Mouse (Mus musculus): ENCODE results near the gene Gipc1.

The Gipc1 gene

DNA sequence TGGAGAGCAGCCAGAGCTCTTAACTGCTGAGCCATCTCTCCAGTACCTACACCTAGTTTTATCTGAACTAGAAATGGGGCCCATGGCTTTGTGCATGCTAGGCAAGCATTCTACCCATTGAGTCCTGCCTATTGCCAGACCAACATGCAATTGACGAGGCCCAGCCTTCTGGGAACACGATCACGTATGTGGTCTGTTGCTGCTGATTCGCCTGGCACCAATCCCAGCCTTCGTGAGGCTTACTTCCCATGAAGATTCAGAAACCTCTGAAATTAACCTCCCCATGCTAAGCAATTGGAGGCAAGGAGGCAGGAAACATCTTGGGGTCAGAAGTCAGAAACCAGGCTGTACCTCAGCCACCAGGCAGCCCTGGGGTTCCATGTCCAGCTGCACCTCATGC lies 28.1 kb downstream of the Gipc1 start:
- DNase-seq (ENCODE audit: low read depth) = no peak

DNA sequence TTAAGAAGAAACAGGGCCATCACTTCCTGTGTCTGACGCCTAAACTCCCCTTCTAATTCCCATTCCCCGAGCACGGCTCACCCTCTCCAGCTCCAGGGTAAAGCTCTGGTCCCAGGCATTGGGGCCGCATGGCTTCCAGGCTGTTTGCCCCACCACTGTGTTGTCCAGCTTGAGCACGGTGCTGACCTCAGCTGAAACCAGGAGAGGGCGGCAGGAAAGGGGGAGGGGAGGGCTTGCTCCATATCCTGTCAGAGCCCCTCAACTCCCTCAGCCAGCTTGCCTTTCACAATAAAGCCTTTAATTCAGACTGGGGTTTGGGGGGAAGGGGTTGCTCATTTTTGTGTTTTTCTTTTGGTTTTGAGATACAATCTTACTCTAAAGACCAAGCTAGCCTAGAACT lies 28.6 kb downstream of the Gipc1 start:
- no peak for DNase-seq (ENCODE audit: low read depth)

DNA sequence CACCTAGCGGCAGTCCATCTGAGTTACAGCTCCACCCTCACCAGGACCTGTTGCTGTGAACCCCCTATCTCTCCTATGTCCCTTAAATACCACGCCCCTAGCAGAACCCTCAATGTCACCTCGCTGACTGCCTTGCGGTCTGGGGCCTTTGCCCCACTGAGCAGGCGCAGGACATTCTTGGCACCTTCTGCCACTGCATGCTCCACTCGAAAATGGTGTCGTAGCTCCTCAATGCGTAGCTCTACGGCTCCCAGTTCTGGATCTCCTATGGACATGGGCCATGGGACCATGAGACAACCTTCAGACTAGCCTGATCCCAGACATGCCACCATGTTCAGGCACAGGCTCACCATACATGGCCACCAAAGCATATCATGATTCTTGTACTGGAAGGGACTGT lies 32.0 kb downstream of the Gipc1 start:
- DNase-seq (ENCODE audit: low read depth) = no peak

GRCm38 (mm10) chr8:83689264-83689663 lies 36.8 kb downstream of the Gipc1 start:
- DNase-seq (ENCODE audit: low read depth) = no peak

DNA sequence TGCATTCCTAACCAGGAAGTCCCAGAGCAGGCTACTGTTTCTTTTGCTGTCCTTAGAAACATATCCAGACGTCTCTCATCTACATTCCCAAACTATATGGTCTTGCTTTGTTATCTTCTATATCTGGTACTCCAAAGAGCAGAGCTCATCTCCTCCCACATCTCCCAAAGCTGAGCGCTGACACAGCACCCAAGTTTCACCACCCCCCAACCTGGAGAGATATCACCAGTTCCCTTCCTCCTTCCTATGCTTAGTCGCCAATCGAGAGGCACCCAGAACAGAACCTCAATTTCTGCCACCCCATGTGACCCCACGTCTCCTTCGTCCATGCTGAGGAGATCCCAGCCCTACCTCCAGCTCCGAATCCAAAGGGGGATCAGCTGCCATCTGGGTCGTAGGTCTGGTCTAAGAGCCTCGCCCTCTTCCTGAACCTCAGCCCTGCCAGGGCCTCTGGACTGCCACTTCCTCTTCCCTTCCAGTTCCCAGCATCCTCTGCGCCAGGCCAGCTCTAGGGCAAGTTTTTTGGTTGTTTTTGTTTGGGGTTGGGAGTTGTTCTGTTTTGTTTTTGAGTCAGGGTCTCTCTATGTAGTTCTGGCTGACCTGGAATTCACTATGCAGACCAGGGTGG lies 41.2 kb downstream of the Gipc1 start:
- no peak for DNase-seq (ENCODE audit: low read depth)

DNA sequence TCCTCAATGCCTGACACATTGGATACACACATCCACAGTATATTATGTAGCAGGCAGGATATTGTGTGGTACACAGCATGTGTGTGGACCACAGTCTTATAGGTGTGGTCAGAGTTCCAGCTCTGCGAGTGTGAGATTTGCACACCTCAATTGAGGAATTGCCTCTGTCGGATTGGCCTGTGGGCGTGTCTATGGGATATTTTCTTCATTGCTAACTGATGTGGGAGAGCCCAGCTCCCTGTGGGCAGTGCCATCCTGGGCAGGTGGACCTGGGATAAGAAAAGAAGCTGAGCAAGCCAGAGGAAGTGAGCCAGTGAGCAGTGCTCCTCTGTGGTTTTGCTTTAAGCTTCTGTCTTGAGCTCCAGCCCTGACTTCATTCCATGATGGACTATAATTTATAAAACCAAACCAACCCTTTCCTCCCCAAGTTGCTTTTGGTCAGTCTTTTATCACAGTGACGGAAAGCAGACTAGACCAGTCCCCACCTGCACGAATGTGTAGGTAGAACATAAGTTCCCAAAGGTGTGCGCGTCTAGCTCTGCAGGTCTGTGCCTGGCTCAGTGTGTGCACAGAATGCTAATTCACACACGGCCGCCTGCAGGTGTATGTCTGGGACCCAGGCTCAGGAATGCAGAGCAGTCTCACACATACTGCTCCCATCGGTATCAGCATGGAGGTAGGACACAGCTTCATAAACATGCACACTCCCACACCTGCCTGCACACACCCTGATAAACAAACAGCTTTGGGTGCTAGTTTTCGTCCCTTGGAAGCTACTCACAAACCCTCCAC lies 42.1 kb downstream of the Gipc1 start:
- DNase-seq (ENCODE audit: low read depth) = no peak

DNA sequence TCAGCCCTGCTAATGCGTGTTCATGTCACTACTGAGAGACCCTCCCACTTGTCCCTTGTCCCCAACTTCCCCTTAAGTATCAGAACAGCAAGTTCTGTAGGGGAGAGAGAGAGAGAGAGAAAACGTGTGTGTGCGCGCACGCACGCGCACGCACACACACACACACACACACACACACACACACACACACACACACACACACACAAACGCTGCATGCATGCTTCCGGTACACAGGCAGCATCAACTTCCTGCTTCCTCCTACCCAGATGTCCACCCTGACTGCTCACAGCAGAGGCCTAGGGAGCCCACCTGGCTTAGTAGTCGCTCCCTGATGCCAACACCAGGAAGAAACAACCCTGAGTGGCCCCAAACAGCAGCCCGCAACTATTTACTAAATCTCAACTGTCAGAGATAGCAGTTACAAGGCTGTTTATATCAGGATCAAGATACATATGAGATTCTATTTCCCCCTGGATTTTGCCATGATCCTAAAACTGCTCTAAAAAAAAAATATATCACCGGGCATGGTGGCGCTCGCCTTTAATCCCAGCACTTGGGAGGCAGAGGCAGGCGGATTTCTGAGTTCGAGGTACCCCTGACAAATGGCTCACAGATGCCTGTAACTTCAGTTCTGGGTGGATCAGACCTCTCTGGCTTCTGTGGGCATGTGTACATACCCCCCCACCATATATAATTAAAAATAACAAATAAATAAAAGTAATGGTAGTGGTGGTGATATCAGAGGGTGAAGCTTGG lies 43.1 kb downstream of the Gipc1 start:
- DNase-seq (ENCODE audit: low read depth) = no peak

DNA sequence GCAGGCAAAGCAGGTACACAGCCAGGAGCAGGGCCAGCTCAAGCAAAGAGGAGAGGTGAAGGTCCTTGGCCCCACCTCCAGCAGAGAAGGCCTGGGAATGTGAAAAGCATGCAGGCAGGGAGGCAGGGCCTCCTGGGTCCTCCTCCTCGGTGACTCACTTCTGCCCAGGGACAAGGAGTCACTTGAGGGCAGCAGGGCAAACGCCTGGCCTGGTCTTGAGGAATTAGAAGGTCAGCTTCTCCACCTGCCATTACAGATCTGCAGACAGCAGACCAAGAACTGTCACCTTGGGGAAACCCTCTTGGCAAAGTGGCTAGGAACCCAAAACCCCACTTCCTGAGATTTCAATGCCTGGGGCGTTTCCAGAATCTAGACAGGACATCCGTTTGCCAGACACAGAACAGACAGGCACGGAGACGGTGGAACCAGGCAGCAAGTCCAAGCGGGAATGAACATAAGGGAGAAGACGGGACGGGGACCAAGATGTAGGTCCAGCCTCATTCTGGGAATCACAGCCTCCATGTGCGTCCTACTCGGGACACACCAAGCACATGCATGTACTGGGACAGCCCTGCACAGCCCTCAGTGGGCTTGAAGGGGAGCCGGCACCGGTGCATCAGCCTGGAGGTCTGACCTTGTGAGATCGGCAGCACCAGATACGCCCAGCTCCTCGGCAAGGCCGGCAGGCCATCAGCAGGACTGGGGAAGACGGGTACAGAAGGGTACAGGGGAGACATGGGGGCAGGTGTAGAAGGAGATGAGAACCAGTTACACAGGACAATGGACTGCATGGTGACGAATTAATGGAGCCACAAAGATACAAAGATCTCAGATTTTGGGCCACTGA lies 45.1 kb downstream of the Gipc1 start:
- peak; percentile 54 for DNase-seq (ENCODE audit: low read depth)

DNA sequence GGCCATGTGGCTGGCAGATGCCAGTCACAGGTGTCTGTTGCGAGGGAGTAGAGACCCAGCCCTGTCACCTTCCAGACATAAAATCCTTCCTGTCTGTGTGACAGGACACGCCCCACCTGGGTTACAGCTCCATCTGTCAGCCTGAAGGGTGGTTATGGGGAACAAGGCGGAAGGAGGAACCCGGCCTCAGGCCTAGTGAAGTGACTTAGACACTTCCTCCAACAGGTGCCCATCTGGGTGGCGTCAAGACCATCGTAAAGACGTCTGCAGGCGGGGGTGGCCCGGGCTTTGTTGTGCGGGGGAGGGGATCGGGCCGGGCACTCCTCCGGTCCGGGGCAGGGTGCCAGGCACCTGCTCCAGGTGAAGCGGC lies 45.8 kb downstream of the Gipc1 start:
- DNase-seq (ENCODE audit: low read depth) = no peak

- DNase-seq (ENCODE audit: low read depth) = peak; percentile 90
Measured at GRCm38 (mm10) chr8:83698661-83699453, 46.4 kb downstream of the Gipc1 start, which contains the start of gene Pkn1. TSS of gene Pkn1 (minus strand) at chr8:83699179.

DNA sequence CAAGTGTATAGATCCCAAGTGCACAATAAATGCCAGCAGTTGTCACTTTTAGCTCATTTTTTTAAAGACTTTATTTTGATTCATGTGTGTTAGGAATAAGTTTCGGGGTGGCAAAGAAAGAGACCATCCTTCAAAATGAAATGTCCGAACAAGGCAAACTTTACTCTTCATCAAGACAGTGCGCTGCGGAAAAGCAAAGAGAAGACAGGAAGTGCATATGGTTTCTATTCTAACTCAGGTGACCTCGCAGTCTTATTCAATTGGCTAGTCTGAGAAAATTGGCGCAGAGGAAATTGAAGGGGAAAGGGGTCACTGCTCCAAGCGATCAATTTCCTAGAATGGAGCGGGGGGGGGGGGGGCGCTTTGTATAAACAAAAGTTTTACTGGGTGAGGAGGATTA lies 47.1 kb downstream of the Gipc1 start:
- DNase-seq (ENCODE audit: low read depth) = peak; percentile 63

- DNase-seq (ENCODE audit: low read depth) = peak; percentile 48
Measured at GRCm38 (mm10) chr8:83700423-83701085, 48.1 kb downstream of the Gipc1 start.

DNA sequence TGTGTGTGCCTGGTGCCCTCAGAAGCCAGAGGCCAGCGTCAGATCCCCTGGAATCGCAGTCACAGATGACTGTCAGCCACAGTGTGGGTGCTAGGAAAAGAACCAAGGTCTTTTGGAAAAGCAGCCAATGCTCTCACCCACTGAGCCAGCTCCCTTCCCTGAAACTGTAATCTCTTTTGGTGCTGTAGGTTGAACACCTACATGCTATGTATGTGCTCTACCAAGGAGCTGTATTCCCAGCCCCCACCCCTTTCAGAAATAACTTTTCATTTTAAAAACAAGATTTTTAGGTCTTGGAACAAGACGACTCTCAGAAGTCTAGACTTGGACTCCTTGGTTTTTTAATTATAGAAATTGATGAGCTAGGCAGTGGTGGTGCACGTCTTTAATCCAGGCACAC lies 50.9 kb downstream of the Gipc1 start:
- DNase-seq (ENCODE audit: low read depth) = no peak

GRCm38 (mm10) chr8:83706411-83706810 lies 53.9 kb downstream of the Gipc1 start:
- no peak for DNase-seq (ENCODE audit: low read depth)

DNA sequence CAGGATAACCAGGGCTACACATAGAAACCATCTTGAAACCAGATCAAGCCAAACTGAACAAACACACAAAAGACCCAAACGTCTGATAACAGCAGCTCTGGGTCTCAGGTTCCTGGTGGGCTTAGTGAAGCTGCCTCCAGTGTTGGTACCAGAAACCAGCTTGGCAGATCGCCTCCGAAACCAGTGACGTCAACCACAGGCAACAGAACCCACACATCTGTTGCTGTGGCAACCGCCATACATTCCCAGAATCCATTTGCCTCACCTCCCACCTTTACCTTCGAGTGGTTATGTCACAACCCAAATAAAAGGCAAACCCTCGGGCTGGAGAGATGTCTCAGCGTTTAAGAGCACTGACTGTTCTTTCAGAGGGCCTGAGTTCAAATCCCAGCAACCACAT lies 55.1 kb downstream of the Gipc1 start:
- no peak for DNase-seq (ENCODE audit: low read depth)
